Mouse (Mus musculus) small intestine, adult 2 months (tissue): ENCODE measurements at regions not wholly inside any gene's neighbourhood (a gene's known extent, or its start where the extent isn't known, plus 50 kb on each side); places are given as distances from the start of the nearest gene placed in this dataset.
"Not testable (repeated sequence)": the region's sequence is repeated elsewhere in the genome, so short reads cannot be mapped to it uniquely, and the experiment has no call there.

Experiments
- H3K27ac ChIP-seq: fragments of 200-500 bp; 2 replicates; pipeline ENCODE4 v1.5.1; 2012; ENCODE audit warnings: low read depth, low read length, control low read depth, inconsistent platforms; ENCODE audit not compliant: insufficient read depth
- H3K27me3 ChIP-seq: fragments of 200-500 bp; 2 replicates; pipeline ENCODE4 v1.6.1; 2012; ENCODE audit warnings: mild to moderate bottlenecking, moderate library complexity, low read length, inconsistent platforms; ENCODE audit not compliant: control insufficient read depth, insufficient read depth
- H3K36me3 ChIP-seq: fragments of 200-500 bp; 2 replicates; pipeline ENCODE4 v1.6.1; 2012; ENCODE audit warnings: mild to moderate bottlenecking, low read length, control low read depth, inconsistent platforms; ENCODE audit not compliant: control insufficient read depth, insufficient read depth
- H3K4me1 ChIP-seq: fragments of 200-500 bp; 2 replicates; pipeline ENCODE4 v1.6.1; 2012; ENCODE audit warnings: low read length, inconsistent platforms, mixed read lengths; ENCODE audit not compliant: control insufficient read depth, insufficient read depth, insufficient read length
- H3K4me3 ChIP-seq: fragments of 200-500 bp; 2 replicates; pipeline ENCODE4 v1.5.1; 2012; ENCODE audit warnings: low read depth, mild to moderate bottlenecking, control low read depth, inconsistent platforms, low read length, moderate library complexity
- CTCF ChIP-seq: fragments of 200-500 bp; IDR thresholded peaks from 2 replicates; pipeline ENCODE4 v1.5.1; 2012; ENCODE audit warnings: low read depth, mild to moderate bottlenecking, control low read depth, inconsistent platforms, low read length, moderate library complexity, mixed read lengths; ENCODE audit not compliant: insufficient replicate concordance, insufficient read length; ENCODE audit errors: extremely low read depth
- POLR2A ChIP-seq: fragments of 200-500 bp; IDR thresholded peaks from 2 replicates; pipeline ENCODE4 v1.6.1; 2012; ENCODE audit warnings: low read depth, mild to moderate bottlenecking, control low read depth, inconsistent platforms, low read length, moderate library complexity
- WGBS: fragments of 180-500 bp; shearing (Covaris S2); methylation state at CpG from one replicate; pipeline ENCODE4 v1.1.7; 2018; 5-methylcytosine and 5-hydroxymethylcytosine counted together

DNA sequence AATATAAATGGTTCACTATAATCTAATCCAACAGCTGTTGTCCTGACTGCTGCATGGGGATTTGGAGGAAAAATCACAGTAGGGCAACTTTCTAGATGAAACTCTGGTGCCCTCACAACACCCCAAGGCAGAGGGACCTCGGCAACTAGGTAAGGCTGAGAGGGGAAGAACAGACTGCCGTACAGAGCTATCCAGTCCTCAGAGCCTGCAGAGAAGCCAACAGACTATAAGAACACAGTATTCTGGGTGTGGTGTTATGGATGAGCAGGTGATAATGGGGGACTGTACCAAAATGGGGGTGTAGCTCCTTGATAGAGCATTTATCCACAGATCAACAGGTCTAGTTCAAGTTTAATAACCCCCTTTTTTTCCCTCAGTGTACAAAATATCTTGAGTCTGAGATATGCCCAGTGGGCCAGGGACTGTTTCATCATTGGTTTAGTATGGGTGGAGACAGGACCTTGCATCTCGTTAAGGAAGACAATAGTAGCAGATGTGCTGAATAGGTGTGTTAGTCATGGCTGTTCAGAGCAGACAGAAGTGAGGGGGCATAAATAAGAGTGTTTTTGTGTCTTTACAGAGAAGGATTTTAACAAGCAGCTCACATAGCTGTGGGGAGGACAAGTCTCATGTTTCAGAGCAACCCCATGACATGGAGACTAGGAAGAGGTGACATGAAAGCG, 111.4 kb upstream of the Zfp746 start:
- TF ChIP-seq CTCF (no peak), POLR2A (no peak)
- Histone ChIP-seq H3K27ac (no peak overlapping the region), H3K4me1 (no peaks in the 10 kb centered on the region), H3K27me3 (no peaks in the 10 kb centered on the region), H3K4me3 (no peak overlapping the region), H3K36me3 (no peaks in the 10 kb centered on the region)
- 74% methylated on average over 4 of the region's 4 CpGs for WGBS

DNA sequence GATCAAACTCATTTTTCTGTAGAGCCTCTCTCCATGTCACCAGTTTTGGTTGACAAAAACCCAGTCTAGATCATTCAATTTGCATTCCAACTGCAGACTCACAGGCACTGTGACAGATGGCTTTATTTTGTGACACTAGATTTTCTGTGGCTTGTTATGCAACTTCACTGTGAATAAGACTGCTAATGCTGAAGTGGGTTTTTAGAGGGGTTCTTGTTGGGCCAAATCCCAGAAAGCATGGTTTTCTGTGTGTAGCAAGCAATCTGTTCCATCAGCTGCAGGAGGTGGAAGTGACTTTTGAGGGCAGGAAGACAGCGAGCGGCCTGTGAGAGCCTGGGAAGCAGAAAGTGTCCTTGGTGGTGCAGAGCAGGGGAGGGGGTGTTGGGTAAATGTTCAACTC, 102.0 kb upstream of the Zfp746 start:
- 45% methylated on average over 2 of the region's 2 CpGs for WGBS
- H3K4me3 ChIP-seq, H3K4me1 ChIP-seq, H3K36me3 ChIP-seq, H3K27me3 ChIP-seq, H3K27ac ChIP-seq: not testable (repeated sequence)

DNA sequence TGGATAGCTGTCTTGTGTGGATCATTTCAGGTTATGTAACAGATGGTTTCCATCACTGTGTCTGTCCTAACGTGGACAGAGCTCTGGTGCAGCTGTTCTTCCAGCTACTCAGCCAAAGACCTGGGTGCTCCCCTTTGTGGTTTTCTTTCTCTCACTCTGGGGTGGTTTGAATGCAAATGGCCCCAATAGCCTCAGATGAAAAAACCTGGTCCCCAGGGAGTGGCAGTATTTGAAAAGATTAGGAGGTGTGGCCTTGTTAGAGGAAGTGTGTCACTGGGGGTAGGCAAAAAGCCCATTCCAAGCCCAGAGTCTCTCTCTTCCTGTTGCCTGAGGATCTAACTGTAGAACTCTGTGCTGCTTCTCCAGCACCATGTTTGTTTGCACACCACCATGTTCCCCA, 98.9 kb upstream of the Zfp746 start:
- Histone ChIP-seq H3K4me1 (no peaks in the 10 kb centered on the region), H3K27ac (no peak overlapping the region), H3K27me3 (no peaks in the 10 kb centered on the region), H3K4me3 (no peak overlapping the region), H3K36me3 (no peaks in the 10 kb centered on the region)
- TF ChIP-seq POLR2A = no peak
- no peak for TF ChIP-seq CTCF
- WGBS = 56% methylated on average over 1 of the region's 1 CpGs

- 62% methylated on average over 3 of the region's 3 CpGs for WGBS
- Histone ChIP-seq H3K4me1 (no peaks in the 10 kb centered on the region), H3K27me3 (no peaks in the 10 kb centered on the region), H3K27ac (no peak overlapping the region), H3K36me3 (no peaks in the 10 kb centered on the region), H3K4me3 (no peak overlapping the region)
- TF ChIP-seq POLR2A (no peak), CTCF (no peak)
Observed at GRCm38 (mm10) chr6:48178360-48179120, 92.1 kb upstream of the Zfp746 start.

- 11% methylated on average over 2 of the region's 2 CpGs for WGBS
- H3K4me3 ChIP-seq = no peak overlapping the region
- H3K27me3 ChIP-seq = no peaks in the 10 kb centered on the region
- no peaks in the 10 kb centered on the region for H3K36me3 ChIP-seq
- TF ChIP-seq POLR2A = no peak
- no peak for TF ChIP-seq CTCF
- no peak overlapping the region for H3K27ac ChIP-seq
- no peaks in the 10 kb centered on the region for H3K4me1 ChIP-seq
Observed at GRCm38 (mm10) chr6:48177936-48178335, 91.5 kb upstream of the Zfp746 start.

- H3K27me3 ChIP-seq = no peaks in the 10 kb centered on the region
- no peaks in the 10 kb centered on the region for H3K36me3 ChIP-seq
- no peak overlapping the region for H3K27ac ChIP-seq
- 51% methylated on average over 2 of the region's 2 CpGs for WGBS
- H3K4me1 ChIP-seq = no peaks in the 10 kb centered on the region
- no peak overlapping the region for H3K4me3 ChIP-seq
- no peak for TF ChIP-seq POLR2A
- no peak for TF ChIP-seq CTCF
Observed at GRCm38 (mm10) chr6:48175234-48175633, 88.8 kb upstream of the Zfp746 start.

DNA sequence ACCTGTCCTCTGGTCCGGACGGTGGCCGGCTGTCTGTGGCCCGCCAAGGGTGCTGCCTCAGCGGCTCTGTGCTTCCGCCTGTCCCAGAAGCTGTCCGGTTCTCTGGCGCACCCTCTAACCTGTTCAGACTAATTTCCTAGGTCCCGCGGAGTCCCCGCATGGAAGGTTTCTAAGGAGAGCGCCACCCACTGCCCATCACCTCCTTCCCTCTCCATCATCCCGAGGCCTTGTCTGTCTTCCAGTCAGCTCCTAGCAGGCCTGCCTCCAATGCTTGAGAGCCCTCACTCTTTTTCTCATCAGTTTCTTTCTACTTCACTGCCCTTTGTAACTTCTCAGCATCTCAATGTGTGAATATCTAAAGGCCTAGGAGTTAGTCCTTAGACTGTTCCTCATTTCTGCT, 86.4 kb upstream of the Zfp746 start:
- not testable (repeated sequence) for H3K27ac ChIP-seq, H3K4me3 ChIP-seq, H3K4me1 ChIP-seq, H3K36me3 ChIP-seq, H3K27me3 ChIP-seq
- WGBS = 90% methylated on average over 13 of the region's 13 CpGs
